Mouse (Mus musculus): ENCODE measurements around the gene Rag1. TPM values are rescaled to one million over a fixed set of nuclear protein-coding genes. Genes with fewer than 3 reads are reported as not detected.

The Rag1 gene
- polyA plus RNA-seq (2012) = not detected in 2 replicates

DNA sequence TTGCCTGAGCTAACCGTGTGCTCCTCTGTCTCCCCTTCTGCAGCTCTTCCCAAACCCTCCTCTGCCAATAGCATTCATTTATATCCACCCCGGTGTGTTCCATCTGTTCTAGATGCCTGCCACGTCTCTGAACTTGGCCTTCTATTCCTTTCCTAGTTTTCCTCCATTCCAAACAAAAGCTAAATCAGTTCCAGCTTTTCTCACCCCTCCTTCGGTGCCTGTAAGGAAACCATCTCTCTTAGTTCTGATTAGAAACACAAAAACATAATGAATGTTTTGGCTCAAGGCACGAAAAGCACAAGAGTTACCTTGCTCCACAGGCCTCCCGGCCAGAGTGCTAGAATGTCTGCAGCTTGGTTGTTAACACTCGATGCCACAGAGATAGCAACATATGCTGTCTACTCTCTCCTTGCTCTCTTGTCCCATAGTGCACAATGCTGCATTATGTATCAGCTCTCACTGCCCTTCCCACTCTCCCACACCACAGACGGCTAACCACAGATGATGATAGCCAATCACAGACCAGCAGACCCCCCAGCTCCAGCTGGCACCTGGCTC, at the start of gene Rag1, which contains the start of gene B230118H07Rik:
Rag1 (minus strand) TSS at position 388 of the 558 bp plus-strand sequence.
B230118H07Rik (minus strand) TSS at position 419 of the 558 bp plus-strand sequence.
- TF ChIP-seq GATA1 (IDR thresholded peaks at IDR 0.05; ENCODE audit: low read length) = no peak

- TF ChIP-seq GATA1 (IDR thresholded peaks at IDR 0.05; ENCODE audit: low read length) = no peak
Measured at GRCm38 (mm10) chr2:101695584-101695983, 46.3 kb upstream of the Rag1 start.

GRCm38 (mm10) chr2:101693577-101694215, 44.4 kb upstream of the Rag1 start:
- TF ChIP-seq GATA1 (IDR thresholded peaks at IDR 0.05; ENCODE audit: low read length) = no peak

DNA sequence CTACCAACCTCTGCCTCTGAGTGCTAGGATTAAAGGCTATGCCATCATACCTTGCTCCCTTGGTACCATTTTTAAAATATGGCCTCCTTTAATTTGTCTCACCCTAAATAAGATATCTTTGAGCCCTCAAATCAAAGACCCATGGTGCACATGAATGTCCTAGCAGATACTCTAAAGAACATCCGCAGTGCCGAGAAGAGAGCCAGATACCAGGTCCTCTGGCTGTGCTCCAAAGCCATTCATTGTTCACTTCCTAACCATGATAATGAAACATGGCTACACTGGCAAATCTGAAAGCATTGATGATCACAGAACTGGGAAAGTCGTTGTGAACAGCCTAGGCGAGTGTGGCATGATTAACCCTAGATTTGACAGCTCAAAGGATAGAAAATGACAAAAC, 43.7 kb upstream of the Rag1 start:
- no peak for TF ChIP-seq GATA1 (IDR thresholded peaks at IDR 0.05; ENCODE audit: low read length)

GRCm38 (mm10) chr2:101690252-101690827, 41.0 kb upstream of the Rag1 start:
- TF ChIP-seq GATA1 (IDR thresholded peaks at IDR 0.05; ENCODE audit: low read length) = no peak

DNA sequence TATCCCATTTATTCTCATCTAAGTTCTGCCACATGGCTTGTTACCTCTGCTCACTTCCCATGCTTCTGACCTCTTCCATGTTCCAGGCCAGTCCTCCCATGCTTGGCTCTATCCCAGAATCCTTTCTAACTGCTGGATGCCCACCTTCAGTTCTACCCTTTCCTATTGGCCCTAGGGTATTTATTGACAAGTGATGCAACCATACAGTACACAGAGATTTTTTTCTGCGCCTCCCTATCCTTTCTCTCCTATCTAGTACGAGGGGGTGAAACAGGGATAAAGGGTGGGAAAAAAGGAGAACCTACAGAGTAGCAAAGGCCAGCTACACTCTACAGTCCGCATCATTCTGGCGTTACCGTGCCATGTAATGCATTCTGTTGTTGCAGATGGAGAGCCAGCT, 38.7 kb upstream of the Rag1 start:
- no peak for TF ChIP-seq GATA1 (IDR thresholded peaks at IDR 0.05; ENCODE audit: low read length)

DNA sequence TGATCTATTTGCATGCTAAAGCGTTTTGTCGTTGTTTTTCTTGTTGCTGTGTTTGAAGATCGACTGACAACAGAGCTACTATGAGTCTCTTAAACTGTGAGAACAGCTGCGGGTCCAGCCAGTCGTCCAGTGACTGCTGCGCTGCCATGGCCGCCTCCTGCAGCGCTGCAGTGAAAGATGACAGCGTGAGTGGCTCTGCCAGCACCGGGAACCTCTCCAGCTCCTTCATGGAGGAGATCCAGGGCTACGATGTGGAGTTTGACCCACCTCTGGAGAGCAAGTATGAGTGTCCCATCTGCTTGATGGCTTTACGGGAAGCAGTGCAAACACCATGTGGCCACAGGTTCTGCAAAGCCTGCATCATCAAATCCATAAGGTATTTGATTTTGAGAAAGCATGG, 35.1 kb upstream of the Rag1 start:
- TF ChIP-seq GATA1 (IDR thresholded peaks at IDR 0.05; ENCODE audit: low read length) = no peak

- no peak for TF ChIP-seq GATA1 (IDR thresholded peaks at IDR 0.05; ENCODE audit: low read length)
Measured at GRCm38 (mm10) chr2:101679164-101679784, 30.0 kb upstream of the Rag1 start.

DNA sequence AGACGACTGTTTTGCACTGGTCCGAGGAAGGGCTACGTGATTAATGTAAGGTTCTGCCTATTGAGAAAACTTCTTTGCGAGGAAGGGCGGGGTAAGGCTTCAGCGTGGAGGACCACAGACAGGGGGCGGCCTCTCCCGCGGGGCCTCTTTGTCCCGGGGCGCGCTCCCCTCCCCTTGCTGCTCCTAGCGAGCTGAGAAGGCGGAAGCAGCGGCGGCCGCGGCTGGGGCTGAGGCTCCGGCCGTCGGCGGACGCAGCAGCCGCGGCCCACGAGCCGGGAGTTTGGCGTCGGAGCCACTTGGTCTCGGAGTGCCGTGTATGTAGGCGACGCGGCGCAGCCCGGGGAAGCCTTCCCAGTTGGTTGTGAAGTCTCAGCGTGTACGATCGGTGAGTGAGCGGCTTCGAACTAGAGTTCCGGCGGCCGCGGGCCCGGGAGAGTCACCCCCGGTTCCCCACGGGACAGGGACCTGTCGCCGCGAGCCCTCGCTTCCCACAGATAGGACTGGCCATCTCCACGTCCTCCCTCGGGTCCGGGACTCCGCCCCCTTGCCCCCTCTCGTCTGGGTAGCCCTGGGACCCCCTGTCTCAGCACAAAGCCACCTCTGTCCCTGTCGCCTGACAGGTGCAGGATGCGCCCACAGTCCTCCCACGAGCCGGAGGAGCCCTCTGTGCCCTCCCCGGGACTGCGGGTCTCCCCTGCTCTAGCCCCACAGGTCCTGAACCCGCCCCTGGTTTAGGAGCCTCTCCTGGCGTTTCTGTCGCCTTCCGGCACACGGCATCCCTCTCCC, 29.1 kb upstream of the Rag1 start, which contains the start of gene Traf6:
Traf6 (plus strand) TSS at position 194 of the 786 bp plus-strand sequence.
- TF ChIP-seq GATA1 (IDR thresholded peaks at IDR 0.05; ENCODE audit: low read length) = no peak

DNA sequence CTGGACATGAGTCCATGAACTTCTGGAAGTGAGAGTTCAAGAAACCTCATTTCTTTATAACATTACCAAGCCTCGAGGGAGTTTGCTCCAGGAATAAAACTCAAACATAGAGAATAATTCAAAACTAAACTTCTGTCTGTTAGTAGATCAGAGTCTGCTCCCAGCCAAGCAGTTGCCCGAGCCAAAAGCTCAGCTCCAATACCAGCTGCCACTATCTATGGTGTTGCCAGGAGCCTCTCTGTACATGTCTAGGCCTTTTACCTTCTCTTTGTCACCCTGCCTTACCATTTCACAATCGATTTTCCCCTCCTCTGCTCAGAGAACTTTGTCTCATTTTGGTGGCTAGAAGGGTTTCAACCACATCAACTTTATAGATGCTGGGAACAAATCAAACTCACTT, 24.2 kb upstream of the Rag1 start:
- TF ChIP-seq GATA1 (IDR thresholded peaks at IDR 0.05; ENCODE audit: low read length) = no peak

- no peak for TF ChIP-seq GATA1 (IDR thresholded peaks at IDR 0.05; ENCODE audit: low read length)
Measured at GRCm38 (mm10) chr2:101668751-101669150, 19.4 kb upstream of the Rag1 start.

DNA sequence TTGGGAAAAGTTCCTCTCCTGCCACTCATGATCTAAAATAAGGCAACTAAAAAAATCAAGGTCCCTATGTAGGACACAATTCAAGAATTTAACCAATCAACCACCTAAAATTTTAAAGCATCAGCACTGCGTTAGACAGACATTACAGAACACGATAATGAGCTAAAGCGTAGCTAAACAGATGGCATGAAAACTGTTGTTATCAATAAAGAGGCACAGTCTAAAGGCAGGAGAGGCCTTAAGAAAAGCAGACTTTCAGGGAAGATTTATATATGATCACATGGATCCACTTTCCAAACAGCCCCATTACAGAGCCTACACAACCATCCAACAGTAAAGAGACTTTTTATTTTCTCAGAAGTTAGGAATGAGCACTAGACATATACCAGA, 16.4 kb upstream of the Rag1 start:
- no peak for TF ChIP-seq GATA1 (IDR thresholded peaks at IDR 0.05; ENCODE audit: low read length)

DNA sequence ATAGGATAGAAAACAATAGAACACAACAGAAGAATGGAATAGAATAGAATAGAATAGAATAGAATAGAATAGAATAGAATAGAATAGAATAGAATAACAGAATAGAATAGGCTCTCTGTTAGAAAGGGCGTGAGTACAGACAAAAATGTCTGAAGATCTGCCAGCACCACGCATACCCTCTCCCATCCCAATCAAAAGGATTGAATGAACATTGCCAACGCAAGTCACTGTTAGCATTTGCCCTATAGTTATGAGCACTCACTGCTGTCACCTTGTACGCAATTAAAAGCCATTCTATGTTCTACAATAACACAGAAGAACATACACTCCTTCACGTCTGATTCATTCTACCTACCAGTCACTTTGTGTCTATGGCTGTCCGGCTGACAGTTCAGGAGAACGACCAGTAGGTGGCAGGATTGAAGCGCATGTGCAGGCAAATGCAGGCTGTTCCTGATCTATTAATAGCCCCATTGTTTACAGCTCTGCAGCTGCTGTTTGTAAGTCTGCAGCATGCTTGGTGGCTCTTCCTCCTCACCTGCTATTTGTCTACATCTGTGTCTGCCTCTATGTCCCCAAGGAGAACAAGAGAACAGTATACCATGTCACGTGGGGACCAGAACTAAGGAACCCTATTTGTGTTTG, 15.9 kb upstream of the Rag1 start:
- TF ChIP-seq GATA1 (IDR thresholded peaks at IDR 0.05; ENCODE audit: low read length) = no peak

DNA sequence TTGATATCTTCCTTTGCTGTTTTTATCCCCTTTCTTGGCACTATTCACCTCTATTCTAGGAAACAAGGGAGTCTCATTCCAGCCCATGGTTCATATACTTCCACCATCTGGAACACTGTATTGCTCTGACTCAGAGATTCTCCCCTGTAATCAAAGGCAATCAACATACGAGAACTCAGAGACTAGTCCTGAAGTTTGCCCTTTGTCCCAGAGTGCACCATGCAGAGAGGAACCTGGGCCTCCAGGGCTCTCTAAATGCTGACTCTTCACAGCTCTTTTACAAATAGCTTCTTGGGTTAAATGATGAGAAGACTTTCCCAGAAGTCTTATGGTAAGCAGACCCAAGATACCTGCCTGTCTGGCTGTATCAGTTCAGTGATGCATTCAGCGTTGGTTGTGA, 11.2 kb upstream of the Rag1 start:
- TF ChIP-seq GATA1 (IDR thresholded peaks at IDR 0.05; ENCODE audit: low read length) = no peak

DNA sequence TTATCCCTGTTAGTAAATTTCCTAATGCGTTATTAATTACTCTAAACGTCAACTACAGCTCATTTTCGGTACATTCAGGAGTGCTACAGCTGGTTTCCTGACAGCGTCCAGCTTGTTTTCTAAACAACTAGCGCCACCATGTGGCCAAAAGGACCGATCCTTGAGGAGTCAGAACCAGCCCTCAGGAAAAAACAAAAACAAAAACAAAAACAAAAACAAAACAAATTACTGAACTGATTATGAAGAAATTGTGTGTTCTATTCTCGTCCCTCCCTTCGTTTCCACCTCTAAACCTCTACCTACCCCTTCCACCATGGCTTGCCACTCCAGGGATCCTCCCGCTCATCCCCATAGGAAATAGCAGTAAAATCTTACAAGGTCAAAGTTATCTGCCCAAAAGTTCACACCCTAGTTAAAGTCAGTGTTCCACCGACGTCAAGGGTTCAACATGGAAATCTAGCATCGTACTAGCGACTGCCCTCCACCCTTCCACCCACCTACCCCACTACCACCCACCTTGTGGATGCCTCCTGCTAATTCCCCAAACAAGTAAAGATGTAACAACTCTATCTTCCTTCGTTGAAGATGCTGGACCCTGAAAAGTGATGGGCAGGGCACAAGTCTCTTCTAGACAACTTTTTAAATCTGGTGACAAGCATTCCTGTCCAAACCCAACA, 3.8 kb upstream of the Rag1 start:
- no peak for TF ChIP-seq GATA1 (IDR thresholded peaks at IDR 0.05; ENCODE audit: low read length)

Measured in G1E-ER4 (cell line).